Mouse (Mus musculus) midbrain, embryonic 11.5 days (tissue): ENCODE measurements around the gene Hdhd3. TPM values are rescaled to one million over a fixed set of nuclear protein-coding genes. Genes with fewer than 3 reads are reported as not detected.
"Not testable (repeated sequence)": the region's sequence is repeated elsewhere in the genome, so short reads cannot be mapped to it uniquely, and the experiment has no call there.

ENCODE experiments used
- ATAC-seq: fragments of 200-750 bp; cut with Nextera tagmentation; 2 replicates; pipeline ENCODE4 v1.8.0; 2017; ENCODE audit warnings: moderate TSS enrichment, moderate library complexity; ENCODE audit not compliant: low FRiP score
- DNase-seq: peaks from one replicate; pipeline ENCODE4 v3.0.0; 2015; ENCODE audit warnings: low spot score; ENCODE audit errors: missing footprints
- H3K27ac ChIP-seq: fragments of 300-500 bp; sonication (generic); 2 replicates; pipeline ENCODE4 v1.5.1; 2014; ENCODE audit warnings: low read depth, low read length
- H3K27me3 ChIP-seq: fragments of 300-500 bp; sonication (generic); 2 replicates; pipeline ENCODE4 v1.6.1; 2014; ENCODE audit warnings: mild to moderate bottlenecking, low read length, moderate library complexity, mixed read lengths; ENCODE audit not compliant: control insufficient read depth, insufficient read depth
- H3K36me3 ChIP-seq: fragments of 300-500 bp; sonication (generic); 2 replicates; pipeline ENCODE4 v1.6.1; 2014; ENCODE audit warnings: mild to moderate bottlenecking, low read length, moderate library complexity, mixed read lengths; ENCODE audit not compliant: control insufficient read depth, insufficient read depth
- H3K4me1 ChIP-seq: fragments of 300-500 bp; sonication (generic); 2 replicates; pipeline ENCODE4 v1.6.1; 2014; ENCODE audit warnings: low read length; ENCODE audit not compliant: control insufficient read depth, insufficient read depth
- H3K4me2 ChIP-seq: fragments of 300-500 bp; sonication (generic); 2 replicates; pipeline ENCODE4 v1.6.1; 2014; ENCODE audit warnings: mild to moderate bottlenecking, moderate library complexity
- H3K4me3 ChIP-seq: fragments of 300-500 bp; sonication (generic); 2 replicates; pipeline ENCODE4 v1.5.1; 2014; ENCODE audit warnings: low read depth, low read length
- H3K9ac ChIP-seq: fragments of 300-500 bp; sonication (generic); 2 replicates; pipeline ENCODE4 v1.6.1; 2014; ENCODE audit warnings: low read length
- H3K9me3 ChIP-seq: fragments of 300-500 bp; sonication (generic); 2 replicates; pipeline ENCODE4 v1.6.1; 2016; ENCODE audit warnings: low read length; ENCODE audit not compliant: control insufficient read depth
- WGBS: fragments of 180-500 bp; shearing (Covaris S2); extraction: QIAGEN DNeasy Blood & Tissue Kit; methylation state at CpG from one replicate; pipeline ENCODE4 v1.1.7; 2014; 5-methylcytosine and 5-hydroxymethylcytosine counted together
- polyA plus RNA-seq: library from polyadenylated mRNA; unstranded; fragments of >200 nt; fragmentation: Nextera tagmentation; extraction: Ambion mirVana; gene quantifications from 2 replicates; pipeline ENCODE4 v1.2.1, GENCODE M21; 2014

Gene Hdhd3
- polyA plus RNA-seq, 1 experiment from 2014 or later, result 12.1 TPM

GRCm38 (mm10) chr4:62486162-62486696, 17.0 kb downstream of the Hdhd3 start:
- Histone ChIP-seq H3K36me3 (no peaks in the 10 kb centered on the region), H3K27me3 (no peaks in the 10 kb centered on the region), H3K27ac (no peak overlapping the region), H3K4me2 (no peak overlapping the region), H3K9me3 (no peaks in the 10 kb centered on the region), H3K4me3 (no peak overlapping the region), H3K9ac (no peak overlapping the region), H3K4me1 (no peaks in the 10 kb centered on the region)
- DNase-seq (no peak), ATAC-seq (no peak; the same call in 1 of the 2 replicates)
- WGBS, result 89% methylated on average over 15 of the region's 15 CpGs

- 87% methylated on average over 8 of the region's 8 CpGs for WGBS
- Histone ChIP-seq H3K4me1 (no peaks in the 10 kb centered on the region), H3K4me2 (no peak overlapping the region), H3K9me3 (no peaks in the 10 kb centered on the region), H3K9ac (no peak overlapping the region), H3K27ac (no peak overlapping the region), H3K36me3 (no peaks in the 10 kb centered on the region), H3K4me3 (no peak overlapping the region), H3K27me3 (peaks cover 2% of the 10 kb centered on the region; the same call in 1 of the 2 replicates)
- DNase-seq (no peak), ATAC-seq (no peak)
Measured at GRCm38 (mm10) chr4:62485450-62486161, 17.7 kb downstream of the Hdhd3 start.

- 83% methylated on average over 3 of the region's 3 CpGs for WGBS
- no peak overlapping the region for H3K27ac ChIP-seq
- no peaks in the 10 kb centered on the region for H3K9me3 ChIP-seq
- no peak overlapping the region for H3K4me3 ChIP-seq
- no peak overlapping the region for H3K9ac ChIP-seq
- no peak for ATAC-seq
- no peak for DNase-seq
- no peaks in the 10 kb centered on the region for H3K36me3 ChIP-seq
- H3K4me2 ChIP-seq, result no peak overlapping the region
- H3K27me3 ChIP-seq, result peaks cover 9% of the 10 kb centered on the region
- 0 out of 2 replicates have a peak, but pooled peaks cover 1% of the 10 kb centered on the region for H3K4me1 ChIP-seq
Measured at GRCm38 (mm10) chr4:62484928-62485327, 18.3 kb downstream of the Hdhd3 start.

- whole genome bisulfite sequencing, result 55% methylated on average over 10 of the region's 10 CpGs
- H3K4me1 ChIP-seq, result 0 out of 2 replicates have a peak, but pooled peaks cover 3% of the 10 kb centered on the region
- no peak for DNase-seq
- H3K4me3 ChIP-seq, result no peak overlapping the region
- H3K27ac ChIP-seq, result no peak overlapping the region
- ATAC-seq, result peak; percentile 18; the same call in 1 of the 2 replicates
- H3K27me3 ChIP-seq, result peaks cover 11% of the 10 kb centered on the region
- no peak overlapping the region for H3K4me2 ChIP-seq
- no peaks in the 10 kb centered on the region for H3K9me3 ChIP-seq
- no peaks in the 10 kb centered on the region for H3K36me3 ChIP-seq
- H3K9ac ChIP-seq, result no peak overlapping the region
Measured at GRCm38 (mm10) chr4:62480709-62481605, 22.3 kb downstream of the Hdhd3 start.

- 3% methylated on average over 66 of the region's 71 CpGs for whole genome bisulfite sequencing
- Histone ChIP-seq H3K9ac (no peak within 1 kb of the TSS), H3K27me3 (peaks cover 11% of the 10 kb centered on the region), H3K9me3 (no peaks in the 10 kb centered on the region), H3K4me2 (peak within 1 kb of the TSS; percentile 62), H3K4me3 (peak within 1 kb of the TSS; percentile 37), H3K4me1 (0 out of 2 replicates have a peak, but pooled peaks cover 3% of the 10 kb centered on the region), H3K36me3 (no peaks in the 10 kb centered on the region), H3K27ac (no peak within 1 kb of the TSS)
- DNase-seq, result peak; percentile 89
- peak; percentile 76 for ATAC-seq
Measured at GRCm38 (mm10) chr4:62479937-62480708, 23.1 kb downstream of the Hdhd3 start, which contains the start of gene Bspry. Gene Bspry, plus strand, starts transcription at chr4:62480053.

- H3K36me3 ChIP-seq, H3K27ac ChIP-seq, DNase-seq, ATAC-seq, H3K9ac ChIP-seq, H3K9me3 ChIP-seq, H3K4me1 ChIP-seq: not testable (repeated sequence)
- Histone ChIP-seq H3K27me3 (peaks cover 11% of the 10 kb centered on the region), H3K4me2 (peak overlapping the region; percentile 62), H3K4me3 (peak overlapping the region; percentile 37)
- 14% methylated on average over 11 of the region's 11 CpGs for WGBS
Measured at GRCm38 (mm10) chr4:62479593-62479936, 23.7 kb downstream of the Hdhd3 start.

- WGBS, result 84% methylated on average over 6 of the region's 6 CpGs
- DNase-seq, result no peak
Measured at GRCm38 (mm10) chr4:62477542-62478244, 25.6 kb downstream of the Hdhd3 start.

GRCm38 (mm10) chr4:62475793-62476192, 27.5 kb downstream of the Hdhd3 start:
- no peak for ATAC-seq
- H3K4me1 ChIP-seq, result peaks cover 3% of the 10 kb centered on the region; the same call in 1 of the 2 replicates

More at GRCm38 (mm10) chr4:62477542-62478244, 25.6 kb downstream of the Hdhd3 start:
- no peak overlapping the region for H3K27ac ChIP-seq
- H3K4me3 ChIP-seq, result no peak overlapping the region
- H3K36me3 ChIP-seq, result no peaks in the 10 kb centered on the region
- peaks cover 11% of the 10 kb centered on the region for H3K27me3 ChIP-seq
- 0 out of 2 replicates have a peak, but pooled peaks cover 3% of the 10 kb centered on the region for H3K4me1 ChIP-seq
- H3K9me3 ChIP-seq, result no peaks in the 10 kb centered on the region
- H3K9ac ChIP-seq, result no peak overlapping the region
- H3K4me2 ChIP-seq, result no peak overlapping the region
- ATAC-seq, result no peak

More at GRCm38 (mm10) chr4:62475793-62476192, 27.5 kb downstream of the Hdhd3 start:
- H3K4me3 ChIP-seq, result no peak overlapping the region
- H3K4me2 ChIP-seq, result no peak overlapping the region
- WGBS, result 92% methylated on average over 6 of the region's 6 CpGs
- H3K27me3 ChIP-seq, result peaks cover 11% of the 10 kb centered on the region
- no peaks in the 10 kb centered on the region for H3K9me3 ChIP-seq
- H3K36me3 ChIP-seq, result no peaks in the 10 kb centered on the region
- H3K9ac ChIP-seq, result no peak overlapping the region
- no peak overlapping the region for H3K27ac ChIP-seq
- no peak for DNase-seq
